Mouse (Mus musculus) liver, embryonic 12.5 days (tissue): ENCODE data around the gene Shmt2. TPM values are rescaled to one million over a fixed set of nuclear protein-coding genes. Genes with fewer than 3 reads are reported as not detected.

Source experiments
- ATAC-seq: fragments of 200-750 bp; cut with Nextera tagmentation; 2 replicates; pipeline ENCODE4 v1.8.0; 2017; ENCODE audit warnings: moderate number of reproducible peaks, mild to moderate bottlenecking, moderate library complexity
- H3K27ac ChIP-seq: fragments of 300-500 bp; sonication (generic); 2 replicates; pipeline ENCODE4 v1.5.1; 2016; ENCODE audit warnings: mild to moderate bottlenecking
- H3K27me3 ChIP-seq: fragments of 300-500 bp; sonication (generic); replicated peaks from 2 replicates; pipeline ENCODE4 v1.6.1; 2016; ENCODE audit warnings: mild to moderate bottlenecking, moderate library complexity
- H3K36me3 ChIP-seq: fragments of 300-500 bp; sonication (generic); 2 replicates; pipeline ENCODE4 v1.6.1; 2016; ENCODE audit warnings: mild to moderate bottlenecking, moderate library complexity
- H3K4me1 ChIP-seq: fragments of 300-500 bp; sonication (generic); 2 replicates; pipeline ENCODE4 v1.6.1; 2016
- H3K4me2 ChIP-seq: fragments of 300-500 bp; sonication (generic); 2 replicates; pipeline ENCODE4 v1.6.1; 2016; ENCODE audit warnings: mild to moderate bottlenecking, moderate library complexity
- H3K4me3 ChIP-seq: fragments of 300-500 bp; sonication (generic); 2 replicates; pipeline ENCODE4 v1.5.1; 2016; ENCODE audit warnings: mild to moderate bottlenecking, moderate library complexity
- H3K9ac ChIP-seq: fragments of 300-500 bp; sonication (generic); 2 replicates; pipeline ENCODE4 v1.6.1; 2016; ENCODE audit warnings: mild to moderate bottlenecking, moderate library complexity
- H3K9me3 ChIP-seq: fragments of 300-500 bp; sonication (generic); replicated peaks from 2 replicates; pipeline ENCODE4 v1.6.1; 2016; ENCODE audit warnings: mild to moderate bottlenecking, moderate library complexity
- WGBS: fragments of 180-500 bp; shearing (Covaris S2); methylation state at CpG from one replicate; pipeline ENCODE4 v1.1.7; 2016; ENCODE audit not compliant: insufficient replicate concordance; 5-methylcytosine and 5-hydroxymethylcytosine counted together
- polyA plus RNA-seq: library from polyadenylated mRNA; unstranded; fragments of >200 nt; fragmentation: Nextera tagmentation; extraction: Ambion mirVana; gene quantifications from 2 replicates; pipeline ENCODE4 v1.2.1, GENCODE M21; 2016

Gene Shmt2
- polyA plus RNA-seq, 1 experiment from 2014 or later = 185 TPM

- Histone ChIP-seq H3K27ac (no peak overlapping the region), H3K36me3 (peaks cover 67% of the 10 kb centered on the region)
- peak; percentile 13; the same call in 1 of the 2 replicates for ATAC-seq
These were observed 41.1 kb downstream of the Shmt2 start for GRCm38 (mm10) chr10:127480833-127481813.

GRCm38 (mm10) chr10:127479131-127479530 is 43.1 kb downstream of the Shmt2 start:
- H3K27me3 ChIP-seq = no peaks in the 10 kb centered on the region
- no peak for ATAC-seq
- 91% methylated on average over 4 of the region's 4 CpGs for WGBS
- H3K9me3 ChIP-seq = no peaks in the 10 kb centered on the region
- no peak overlapping the region for H3K27ac ChIP-seq
- peaks cover 67% of the 10 kb centered on the region for H3K36me3 ChIP-seq
- H3K4me3 ChIP-seq = no peak overlapping the region
- no peak overlapping the region for H3K9ac ChIP-seq
- no peaks in the 10 kb centered on the region for H3K4me1 ChIP-seq
- no peak overlapping the region for H3K4me2 ChIP-seq

More at GRCm38 (mm10) chr10:127480833-127481813, 41.1 kb downstream of the Shmt2 start:
- no peaks in the 10 kb centered on the region for H3K27me3 ChIP-seq
- H3K4me3 ChIP-seq = no peak overlapping the region
- H3K9ac ChIP-seq = no peak overlapping the region
- H3K9me3 ChIP-seq = no peaks in the 10 kb centered on the region
- no peak overlapping the region for H3K4me2 ChIP-seq
- 75% methylated on average over 19 of the region's 19 CpGs for WGBS
- H3K4me1 ChIP-seq = no peaks in the 10 kb centered on the region

GRCm38 (mm10) chr10:127477301-127477700 is 44.9 kb downstream of the Shmt2 start:
- H3K27me3 ChIP-seq = no peaks in the 10 kb centered on the region
- H3K9ac ChIP-seq = no peak overlapping the region
- ATAC-seq = no peak
- no peaks in the 10 kb centered on the region for H3K4me1 ChIP-seq
- peaks cover 71% of the 10 kb centered on the region for H3K36me3 ChIP-seq
- H3K4me3 ChIP-seq = no peak overlapping the region
- H3K4me2 ChIP-seq = no peak overlapping the region
- no peak overlapping the region for H3K27ac ChIP-seq
- no peaks in the 10 kb centered on the region for H3K9me3 ChIP-seq
- 77% methylated on average over 7 of the region's 7 CpGs for WGBS

- ATAC-seq = no peak
- Histone ChIP-seq H3K36me3 (peaks cover 74% of the 10 kb centered on the region), H3K4me3 (no peak overlapping the region), H3K4me2 (no peak overlapping the region), H3K27ac (no peak overlapping the region), H3K27me3 (no peaks in the 10 kb centered on the region), H3K9ac (no peak overlapping the region), H3K9me3 (no peaks in the 10 kb centered on the region), H3K4me1 (peaks cover 6% of the 10 kb centered on the region; the same call in 1 of the 2 replicates)
- 89% methylated on average over 3 of the region's 3 CpGs for WGBS
These were observed 45.7 kb downstream of the Shmt2 start for GRCm38 (mm10) chr10:127476541-127476940.

- Histone ChIP-seq H3K27ac (no peak overlapping the region), H3K27me3 (no peaks in the 10 kb centered on the region), H3K4me2 (no peak overlapping the region), H3K9ac (no peak overlapping the region), H3K36me3 (peaks cover 66% of the 10 kb centered on the region), H3K4me3 (no peak overlapping the region), H3K4me1 (peaks cover 13% of the 10 kb centered on the region), H3K9me3 (no peaks in the 10 kb centered on the region)
- WGBS = 92% methylated on average over 4 of the region's 4 CpGs
- ATAC-seq = no peak
These were observed 47.1 kb downstream of the Shmt2 start for GRCm38 (mm10) chr10:127475175-127475574.

- Histone ChIP-seq H3K4me1 (peaks cover 13% of the 10 kb centered on the region), H3K36me3 (peaks cover 66% of the 10 kb centered on the region), H3K27me3 (no peaks in the 10 kb centered on the region), H3K4me2 (no peak overlapping the region), H3K9ac (no peak overlapping the region), H3K9me3 (no peaks in the 10 kb centered on the region), H3K4me3 (no peak overlapping the region), H3K27ac (no peak overlapping the region)
- ATAC-seq = no peak
- WGBS = 72% methylated on average over 9 of the region's 9 CpGs
These were observed 49.5 kb downstream of the Shmt2 start for GRCm38 (mm10) chr10:127472722-127473121.

- no peak for ATAC-seq
- H3K36me3 ChIP-seq = peaks cover 56% of the 10 kb centered on the region
- no peaks in the 10 kb centered on the region for H3K27me3 ChIP-seq
- WGBS = 27% methylated on average over 15 of the region's 15 CpGs
- no peaks in the 10 kb centered on the region for H3K9me3 ChIP-seq
- peak overlapping the region; percentile 1; the same call in 1 of the 2 replicates for H3K4me2 ChIP-seq
- H3K27ac ChIP-seq = no peak overlapping the region
- no peak overlapping the region for H3K9ac ChIP-seq
- H3K4me1 ChIP-seq = peaks cover 13% of the 10 kb centered on the region
- no peak overlapping the region for H3K4me3 ChIP-seq
These were observed 50.8 kb downstream of the Shmt2 start for GRCm38 (mm10) chr10:127471281-127471988.

Other genes with a start within 250 kb of the Shmt2 start
- gene Mbd6, start 233.4 kb downstream of the Shmt2 start, polyA plus RNA-seq = 8.5 and 9.8 TPM in 2 replicates
- 192 and 193 TPM in 2 replicates for gene Mars, start 210.7 kb downstream of the Shmt2 start, polyA plus RNA-seq
- 15.9 and 16.9 TPM in 2 replicates for gene Arhgap9, start 200.5 kb downstream of the Shmt2 start, polyA plus RNA-seq
- 0.94 and 1.1 TPM in 2 replicates for gene Gli1, start 180.5 kb downstream of the Shmt2 start, polyA plus RNA-seq
- gene Inhbe, start 168.0 kb downstream of the Shmt2 start, polyA plus RNA-seq = 0.10 and 0.16 TPM in 2 replicates
- gene Inhbc, start 152.0 kb downstream of the Shmt2 start, polyA plus RNA-seq = 1.1 and 1.5 TPM in 2 replicates
- 16.7 and 19.0 TPM in 2 replicates for gene R3hdm2, start 142.1 kb downstream of the Shmt2 start, polyA plus RNA-seq
- 0.24 and 0.45 TPM in 2 replicates for gene Stac3, start 20.8 kb downstream of the Shmt2 start, polyA plus RNA-seq
- 12.9 and 14.8 TPM in 2 replicates for gene Ndufa4l2, start 7.5 kb downstream of the Shmt2 start, polyA plus RNA-seq
- gene Nxph4, start 12.1 kb upstream of the Shmt2 start, polyA plus RNA-seq = 0.10 and 0.23 TPM in 2 replicates
- 22.8 and 26.5 TPM in 2 replicates for gene Lrp1, start 98.7 kb upstream of the Shmt2 start, polyA plus RNA-seq
- 19.2 and 19.4 TPM in 2 replicates for gene Stat6, start 120.5 kb upstream of the Shmt2 start, polyA plus RNA-seq
- gene Nemp1, start 144.5 kb upstream of the Shmt2 start, polyA plus RNA-seq = 7.0 and 8.0 TPM in 2 replicates
- gene Nab2, start 146.1 kb upstream of the Shmt2 start, polyA plus RNA-seq = 2.6 and 3.4 TPM in 2 replicates
- gene Myo1a, start 182.7 kb upstream of the Shmt2 start, polyA plus RNA-seq = 0.06 and 0.13 TPM in 2 replicates
- gene Tac2, start 202.0 kb upstream of the Shmt2 start, polyA plus RNA-seq = 8.6 and 14.1 TPM in 2 replicates
- 1.3 and 1.4 TPM in 2 replicates for gene Zbtb39, start 217.1 kb upstream of the Shmt2 start, polyA plus RNA-seq
- 10.3 and 11.2 TPM in 2 replicates for gene Gpr182, start 229.3 kb upstream of the Shmt2 start, polyA plus RNA-seq
- 0.22 and 0.30 TPM in 2 replicates for gene Rdh1, start 237.3 kb upstream of the Shmt2 start, polyA plus RNA-seq
- 0.11 and 0.18 TPM in 2 replicates for gene Rdh16f1, start 237.3 kb upstream of the Shmt2 start, polyA plus RNA-seq